Mouse (Mus musculus): ENCODE data around the gene Fank1. TPM values are rescaled to one million over a fixed set of nuclear protein-coding genes. Genes with fewer than 3 reads are reported as not detected.

The Fank1 gene
- polyA plus RNA-seq, 1 experiment from 2014 or later = 0.32 TPM

DNA sequence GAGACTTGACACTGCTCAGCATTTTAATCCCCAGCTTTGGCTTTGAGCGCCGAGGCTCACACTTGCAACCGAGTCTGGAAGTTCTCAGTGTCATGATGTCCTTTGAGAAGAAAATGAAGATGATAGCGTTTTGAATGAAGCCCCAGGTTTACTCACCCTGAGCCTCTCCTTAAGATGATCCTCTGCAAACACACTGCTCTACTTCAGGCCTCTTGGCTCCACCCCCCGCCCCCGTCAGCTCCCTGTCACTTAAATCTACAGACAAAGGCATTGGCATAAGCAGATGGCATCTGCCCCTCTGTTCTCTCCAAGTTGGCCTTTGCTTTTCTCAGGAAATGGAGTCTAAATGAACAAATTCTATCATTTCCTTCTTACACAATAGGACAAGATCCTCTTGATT lies 147.3 kb downstream of the Fank1 start:
- ATAC-seq (ENCODE audit: insufficient number of reproducible peaks, low FRiP score, low TSS enrichment, low read depth) (no peak), DNase-seq (ENCODE audit: low spot score) (no peak)
- H3K9ac ChIP-seq (ENCODE audit: low read length) = no peak overlapping the region
- no peak overlapping the region for H3K4me3 ChIP-seq (ENCODE audit: low read depth, low read length)
- no peak overlapping the region for H3K27ac ChIP-seq (replicated peaks; ENCODE audit: low read depth, low read length)
- H3K9me3 ChIP-seq (ENCODE audit: control insufficient read depth, low read length) = no peaks in the 10 kb centered on the region
- no peaks in the 10 kb centered on the region for H3K4me1 ChIP-seq (ENCODE audit: control insufficient read depth, insufficient read depth, low read length)
- H3K36me3 ChIP-seq (ENCODE audit: control insufficient read depth, insufficient read depth, low read length) = no peaks in the 10 kb centered on the region
- 35% methylated on average over 6 of the region's 6 CpGs for WGBS
- H3K4me2 ChIP-seq (ENCODE audit: low read depth, severe bottlenecking) = no peak overlapping the region
- no peaks in the 10 kb centered on the region for H3K27me3 ChIP-seq (ENCODE audit: control insufficient read depth, insufficient read depth, low read length)

DNA sequence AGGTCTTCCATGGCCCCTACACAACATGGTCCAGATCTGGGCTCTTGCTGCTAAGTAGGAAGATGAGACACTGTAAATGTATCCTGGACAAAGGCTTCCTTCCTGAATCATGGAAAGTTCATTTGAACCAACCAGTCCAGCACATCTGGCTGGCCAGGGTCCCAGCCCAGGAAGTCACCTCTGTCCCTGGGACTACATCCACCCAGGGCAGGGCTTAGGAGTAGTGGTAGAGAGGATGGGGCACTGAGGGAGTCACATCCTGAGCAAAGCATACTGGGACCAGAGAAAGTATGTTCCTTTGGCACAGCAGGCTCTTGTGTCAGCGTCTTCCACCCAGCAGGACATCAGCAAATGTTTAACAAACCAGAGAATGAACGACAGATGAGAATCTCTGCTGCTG lies 149.1 kb downstream of the Fank1 start:
- Histone ChIP-seq H3K27ac (replicated peaks; ENCODE audit: low read depth, low read length) (no peak overlapping the region), H3K36me3 (ENCODE audit: control insufficient read depth, insufficient read depth, low read length) (no peaks in the 10 kb centered on the region), H3K4me3 (ENCODE audit: low read depth, low read length) (no peak overlapping the region), H3K4me2 (ENCODE audit: low read depth, severe bottlenecking) (no peak overlapping the region), H3K9ac (ENCODE audit: low read length) (no peak overlapping the region), H3K27me3 (ENCODE audit: control insufficient read depth, insufficient read depth, low read length) (no peaks in the 10 kb centered on the region), H3K9me3 (ENCODE audit: control insufficient read depth, low read length) (no peaks in the 10 kb centered on the region), H3K4me1 (ENCODE audit: control insufficient read depth, insufficient read depth, low read length) (no peaks in the 10 kb centered on the region)
- 82% methylated on average over 2 of the region's 2 CpGs for WGBS
- ATAC-seq (ENCODE audit: insufficient number of reproducible peaks, low FRiP score, low TSS enrichment, low read depth) (no peak), DNase-seq (ENCODE audit: low spot score) (no peak)

DNA sequence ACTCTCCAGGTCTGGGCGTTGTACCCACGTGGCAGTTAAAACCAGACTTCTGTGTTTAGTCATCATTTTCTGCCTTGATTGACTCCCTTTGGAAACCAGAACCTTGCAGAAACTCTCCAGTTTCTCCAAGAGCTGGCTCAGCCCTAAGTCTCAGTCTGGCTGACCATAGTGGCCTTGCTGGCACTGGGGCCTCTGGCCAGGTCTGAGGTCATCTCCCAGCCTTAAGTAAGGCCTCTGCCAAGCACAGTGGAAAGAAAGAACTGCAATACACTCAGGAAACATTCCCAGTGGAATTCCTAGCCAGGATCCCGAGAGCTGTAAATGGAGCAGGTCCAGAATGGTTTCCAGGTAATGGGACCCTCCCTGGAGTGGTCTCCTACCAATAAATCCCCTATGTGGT lies 152.3 kb downstream of the Fank1 start:
- DNase-seq (ENCODE audit: low spot score) = no peak
- H3K9ac ChIP-seq (ENCODE audit: low read length) = no peak overlapping the region
- no peak for ATAC-seq (ENCODE audit: insufficient number of reproducible peaks, low FRiP score, low TSS enrichment, low read depth)
- no peak overlapping the region for H3K4me2 ChIP-seq (ENCODE audit: low read depth, severe bottlenecking)
- no peaks in the 10 kb centered on the region for H3K9me3 ChIP-seq (ENCODE audit: control insufficient read depth, low read length)
- H3K4me1 ChIP-seq (ENCODE audit: control insufficient read depth, insufficient read depth, low read length) = no peaks in the 10 kb centered on the region
- no peak overlapping the region for H3K4me3 ChIP-seq (ENCODE audit: low read depth, low read length)
- no peak overlapping the region for H3K27ac ChIP-seq (replicated peaks; ENCODE audit: low read depth, low read length)
- no peaks in the 10 kb centered on the region for H3K36me3 ChIP-seq (ENCODE audit: control insufficient read depth, insufficient read depth, low read length)
- no peaks in the 10 kb centered on the region for H3K27me3 ChIP-seq (ENCODE audit: control insufficient read depth, insufficient read depth, low read length)
- 89% methylated on average over 3 of the region's 3 CpGs for WGBS

Other genes starting within 250 kb of the Fank1 start
- 0.16 TPM in 1 of 2 replicates, not detected in the other for gene Tex36, start 174.7 kb upstream of the Fank1 start, polyA plus RNA-seq (2014; fragmentation: Nextera tagmentation; extraction: Ambion mirVana)
- gene Edrf1, start 139.3 kb upstream of the Fank1 start, polyA plus RNA-seq (2014; fragmentation: Nextera tagmentation; extraction: Ambion mirVana) = 32.0 and 35.3 TPM in 2 replicates
- gene Mmp21, start 96.8 kb upstream of the Fank1 start, polyA plus RNA-seq (2014; fragmentation: Nextera tagmentation; extraction: Ambion mirVana) = 0.08 TPM in 1 of 2 replicates, not detected in the other
- 237 and 240 TPM in 2 replicates for gene Bccip, start 67.5 kb upstream of the Fank1 start, polyA plus RNA-seq (2014; fragmentation: Nextera tagmentation; extraction: Ambion mirVana)
- gene Uros, start 66.8 kb upstream of the Fank1 start, polyA plus RNA-seq (2014; fragmentation: Nextera tagmentation; extraction: Ambion mirVana) = 35.2 and 35.9 TPM in 2 replicates
- 19.0 and 20.5 TPM in 2 replicates for gene Dhx32, start 5.9 kb downstream of the Fank1 start, polyA plus RNA-seq (2014; fragmentation: Nextera tagmentation; extraction: Ambion mirVana)

All from limb, embryonic 11.5 days (tissue).